Comparison of ENCODE assay signal across 23 mouse cellular contexts in the genomic region with DNA sequence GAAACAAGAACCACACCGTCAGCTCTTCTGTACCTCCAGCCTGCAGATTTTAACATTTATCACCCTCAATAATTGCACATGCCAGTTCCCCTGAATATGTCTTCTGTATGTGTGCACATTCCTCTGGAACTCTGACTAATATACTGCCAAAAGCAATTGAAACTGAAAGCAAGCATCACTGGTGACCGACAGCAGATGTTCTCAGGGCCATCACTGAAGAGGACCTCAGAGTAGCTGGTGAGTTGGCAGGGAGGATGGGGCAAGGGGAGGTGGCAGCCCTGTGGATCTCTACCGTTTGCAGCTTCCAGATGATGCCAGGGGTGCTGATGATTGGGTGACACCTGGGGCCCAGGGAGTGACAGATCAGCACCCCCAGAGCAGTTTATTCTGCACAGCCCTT.
A peak's percentile ranks its signal among the peaks of the same experiment; 100 is the strongest.
DNase-seq lines count a peak whose midpoint lies in the region; ATAC-seq and TF ChIP-seq lines count a peak whose summit lies in the region.
"Had no signal": no experiment of that assay in that cellular context is flagged by ENCODE, and none has a peak within 500 bp of the region (broad histone marks: within the 10 kb centered on the region; RNA-seq: fewer than 3 reads in every experiment).

No protein-coding gene starts in this region.

- ATAC-seq in heart, embryonic 11.5 days (replicated peaks; ENCODE audit: insufficient number of reproducible peaks, low FRiP score, low TSS enrichment): no peak
- no peak for ATAC-seq in forebrain, embryonic 13.5 days
- ATAC-seq: activated CD4-positive, CD25-positive, alpha-beta regulatory T cell, adult 4 months; CD4-positive, CD25-positive, alpha-beta regulatory T cell, adult 4 months; forebrain, embryonic 14.5 days; forebrain, embryonic 16.5 days; Patski had no signal

- no peaks in the 10 kb centered on the region for H3K27me3 ChIP-seq in heart, embryonic 11.5 days (ENCODE audit: control insufficient read depth, insufficient read depth, low read length)
- peaks cover 4% of the 10 kb centered on the region for H3K27me3 ChIP-seq in CH12.LX (replicated peaks)
- H3K27me3 ChIP-seq in forebrain, embryonic 13.5 days: no peaks in the 10 kb centered on the region
- H3K27me3 ChIP-seq: embryonic facial prominence, embryonic 12.5 days had no signal

- no peaks in the 10 kb centered on the region for H3K79me2 ChIP-seq in CH12.LX (replicated peaks; ENCODE audit: control insufficient read depth, extremely low read depth, insufficient read depth, poor library complexity, severe bottlenecking)

- peak; percentile 76 for TF ChIP-seq EP300 in CH12.LX (IDR thresholded peaks at IDR 0.05; ENCODE audit: low read length)

- H3K9ac ChIP-seq in heart, embryonic 11.5 days (ENCODE audit: low read depth, low read length): no peak overlapping the region
- no peak overlapping the region for H3K9ac ChIP-seq in CH12.LX (ENCODE audit: insufficient read depth, low read depth)
- no peak overlapping the region for H3K9ac ChIP-seq in forebrain, embryonic 13.5 days
- H3K9ac ChIP-seq: embryonic facial prominence, embryonic 12.5 days had no signal

- TF ChIP-seq RAD21 in CH12.LX (IDR thresholded peaks at IDR 0.05; ENCODE audit: low read depth, low read length): no peak

- peak; percentile 11 for DNase-seq in adrenal gland, postnatal 14 days
- no peak for DNase-seq in adrenal gland, postnatal 10 days
- DNase-seq in heart, adult 9 months (ENCODE audit: low spot score in 2 of 2): peak; percentile 2 to 8
- DNase-seq in CH12.LX (ENCODE audit: extremely low read depth): peak; percentile 38
- DNase-seq in induced T-regulatory cell, adult 2 months (ENCODE audit: low read depth): peak; percentile 5
- no peak for DNase-seq in cerebellum, adult 18-20 months
- DNase-seq: adrenal gland, adult 8-10 months; adrenal gland, postnatal 36 days; B cell, adult 2 months; cerebellum, adult 11 months; cerebellum, adult 2 months; cerebellum, adult 9-10 months; cerebellum, postnatal 10 days; cerebellum, postnatal 25 days had no signal

- 63% methylated on average over 3 of the region's 3 CpGs for WGBS in heart, embryonic 11.5 days (ENCODE audit: insufficient replicate concordance)
- WGBS in forebrain, embryonic 13.5 days: 82% methylated on average over 3 of the region's 3 CpGs

- no peaks in the 10 kb centered on the region for H3K4me1 ChIP-seq in heart, embryonic 11.5 days (ENCODE audit: control insufficient read depth, insufficient read depth, low read length)
- peaks cover 5 to 21% of the 10 kb centered on the region in 2 experiments; a peak in 3 of 4 replicates for H3K4me1 ChIP-seq in CH12.LX (ENCODE audit: control insufficient read depth in 1 of 2, insufficient read depth in 2 of 2)
- H3K4me1 ChIP-seq in forebrain, embryonic 13.5 days: peaks cover 48% of the 10 kb centered on the region

- dilution Hi-C loops in CH12.LX (cut with MboI; ENCODE audit: extremely low pct_ligation_motif_present, extremely low pct_unique_long_range_greater_than_20kb, low sequenced_read_pairs): no loop called here

- TF ChIP-seq POLR2A in CH12.LX (IDR thresholded peaks at IDR 0.05; ENCODE audit: low read depth, low read length): no peak

- no peak for TF ChIP-seq CTCF in CH12.LX (conservative IDR thresholded peaks at IDR 0.05 in 1 of 2, IDR thresholded peaks at IDR 0.05 in 1 of 2; ENCODE audit: low read depth in 2 of 2, low read length in 2 of 2)

- no peaks in the 10 kb centered on the region for H3K9me3 ChIP-seq in heart, embryonic 11.5 days (replicated peaks; ENCODE audit: control insufficient read depth, low read length)
- H3K9me3 ChIP-seq in CH12.LX (replicated peaks; ENCODE audit: low read length): no peaks in the 10 kb centered on the region
- H3K9me3 ChIP-seq in forebrain, embryonic 13.5 days (replicated peaks): no peaks in the 10 kb centered on the region
- H3K9me3 ChIP-seq: embryonic facial prominence, embryonic 10.5 days; embryonic facial prominence, embryonic 12.5 days had no signal

- no peak overlapping the region for H3K4me3 ChIP-seq in heart, embryonic 11.5 days (ENCODE audit: low read depth, low read length)
- no peak overlapping the region for H3K4me3 ChIP-seq in CH12.LX (replicated peaks in 1 of 3; ENCODE audit: low read depth in 2 of 3, low read length in 2 of 3, poor library complexity in 1 of 3)
- H3K4me3 ChIP-seq in forebrain, embryonic 13.5 days: no peak overlapping the region
- H3K4me3 ChIP-seq: embryonic facial prominence, embryonic 10.5 days; embryonic facial prominence, embryonic 12.5 days had no signal

- H3K27ac ChIP-seq in heart, embryonic 11.5 days (ENCODE audit: low read depth, low read length): no peak overlapping the region
- no peak overlapping the region for H3K27ac ChIP-seq in CH12.LX (ENCODE audit: insufficient read depth, low read depth)
- no peak overlapping the region for H3K27ac ChIP-seq in forebrain, embryonic 13.5 days
- H3K27ac ChIP-seq: embryonic facial prominence, embryonic 10.5 days; embryonic facial prominence, embryonic 12.5 days had no signal

- in situ Hi-C loops in CH12.LX (cut with MboI; ENCODE audit: low pct_ligation_motif_present, low pct_unique_long_range_greater_than_20kb, low sequenced_read_pairs): no loop called here

- H3K36me3 ChIP-seq in heart, embryonic 11.5 days (ENCODE audit: control insufficient read depth, insufficient read depth, low read length): no peaks in the 10 kb centered on the region
- H3K36me3 ChIP-seq in CH12.LX (replicated peaks in 1 of 2; ENCODE audit: control insufficient read depth in 1 of 2, insufficient read depth in 1 of 2, low read length in 1 of 2): no peaks in the 10 kb centered on the region
- no peaks in the 10 kb centered on the region for H3K36me3 ChIP-seq in forebrain, embryonic 13.5 days (ENCODE audit: poor library complexity, severe bottlenecking)
- H3K36me3 ChIP-seq: embryonic facial prominence, embryonic 10.5 days; embryonic facial prominence, embryonic 12.5 days had no signal

- no peak overlapping the region for H3K4me2 ChIP-seq in heart, embryonic 11.5 days
- H3K4me2 ChIP-seq in CH12.LX (ENCODE audit: insufficient read depth, low read depth, poor library complexity, severe bottlenecking): peak overlapping the region; percentile 55
- no peak overlapping the region for H3K4me2 ChIP-seq in forebrain, embryonic 13.5 days
- H3K4me2 ChIP-seq: embryonic facial prominence, embryonic 12.5 days had no signal

TF ChIP-seq in CH12.LX, 34 proteins besides CTCF, POLR2A, EP300 and RAD21:
- TF ChIP-seq RCOR1 (conservative IDR thresholded peaks at IDR 0.05; ENCODE audit: low read depth, low read length) (0 out of 2 replicates have a peak, but pooled peaks have one; percentile 57), MXI1 (IDR thresholded peaks at IDR 0.05; ENCODE audit: low read depth, low read length) (no peak), SIN3A (IDR thresholded peaks at IDR 0.05; ENCODE audit: low read length) (no peak), IRF4 (IDR thresholded peaks at IDR 0.05; ENCODE audit: low read depth, low read length) (peak; percentile 90), TCF12 (IDR thresholded peaks at IDR 0.05; ENCODE audit: low read depth, low read length) (peak; percentile 40; the same call in 1 of the 2 replicates), POLR2AphosphoS2 (IDR thresholded peaks at IDR 0.05; ENCODE audit: low read depth, low read length) (no peak), USF1 (IDR thresholded peaks at IDR 0.05; ENCODE audit: low read depth, low read length) (no peak), PAX5 (IDR thresholded peaks at IDR 0.05; ENCODE audit: low read length) (no peak), MAFK (IDR thresholded peaks at IDR 0.05; ENCODE audit: insufficient replicate concordance, low read length) (no peak), ZKSCAN1 (IDR thresholded peaks at IDR 0.05; ENCODE audit: borderline replicate concordance, low read depth, low read length) (no peak), CHD1 (IDR thresholded peaks at IDR 0.05; ENCODE audit: low read depth, low read length) (no peak), CHD2 (IDR thresholded peaks at IDR 0.05; ENCODE audit: low read length) (no peak), BHLHE40 (IDR thresholded peaks at IDR 0.05; ENCODE audit: low read depth, low read length) (peak; percentile 78), ETS1 (conservative IDR thresholded peaks at IDR 0.05; ENCODE audit: low read depth, low read length) (peak; percentile 49), JUN (IDR thresholded peaks at IDR 0.05; ENCODE audit: insufficient read depth, low read depth, low read length) (no peak), MYC (IDR thresholded peaks at IDR 0.05; ENCODE audit: low read depth, low read length) (no peak), TBP (conservative IDR thresholded peaks at IDR 0.05; ENCODE audit: low read depth, low read length) (no peak), MEF2A (IDR thresholded peaks at IDR 0.05; ENCODE audit: borderline replicate concordance, low read depth, low read length) (0 out of 2 replicates have a peak, but pooled peaks have one; percentile 7), MAX (IDR thresholded peaks at IDR 0.05; ENCODE audit: low read length) (no peak), JUND (conservative IDR thresholded peaks at IDR 0.05; ENCODE audit: low read depth, low read length) (0 out of 2 replicates have a peak, but pooled peaks have one; percentile 44), NELFE (IDR thresholded peaks at IDR 0.05; ENCODE audit: low read depth, low read length) (no peak)

Comparison
In these comparisons a context has a peak if more than half of its experiments do, and no peak if none do; other contexts are left out.
1. DNase-seq: peak in adrenal gland, postnatal 14 days (single experiment), heart, adult 9 months (2 of 2), CH12.LX (single experiment) and induced T-regulatory cell, adult 2 months (single experiment); none in adrenal gland, postnatal 10 days (single experiment) and cerebellum, adult 18-20 months (0 of 2).